Mouse (Mus musculus): Measurements from ENCODE around the gene Klf1. TPM values are rescaled to one million over a fixed set of nuclear protein-coding genes. Genes with fewer than 3 reads are reported as not detected.

The Klf1 gene
- total RNA-seq, 2 experiments from 2014 or later: not detected

Small RNAs within 50 kb of the gene (microRNA-seq; reads per million reads assigned to microRNA genes)
- gene Gm24197 (3.7 to 6.1 reads per million in 2 experiments), gene Mir7069 (12.4 to 12.5 reads per million in 2 experiments)

Other genes starting within 250 kb of the Klf1 start
- 10 to 100 TPM; 12.6 to 14.8 TPM for gene Ier2, start 239.1 kb upstream of the Klf1 start, total RNA-seq (2021)
- gene Trmt1, start 215.6 kb upstream of the Klf1 start, total RNA-seq (2021): 10 to 100 TPM; 89.3 to 96.7 TPM
- gene Nacc1, start 214.1 kb upstream of the Klf1 start, total RNA-seq (2021): 10 to 100 TPM; 90.2 to 91.9 TPM
- gene Lyl1, start 200.5 kb upstream of the Klf1 start, total RNA-seq (2021): 1 to 10 TPM; 2.7 to 4.3 TPM
- gene G430095P16Rik, start 178.9 kb upstream of the Klf1 start, total RNA-seq (2021): not detected
- gene Nfix, start 101.6 kb upstream of the Klf1 start, total RNA-seq (2021): 100 to 1,000 TPM; 402 to 429 TPM
- 1 to 10 TPM; 8.0 to 9.6 TPM for gene Dand5, start 79.1 kb upstream of the Klf1 start, total RNA-seq (2021)
- gene Gadd45gip1, start 70.4 kb upstream of the Klf1 start, total RNA-seq (2021): 10 to 100 TPM; 23.4 to 23.6 TPM
- gene Rad23a, start 61.3 kb upstream of the Klf1 start, total RNA-seq (2021): 10 to 100 TPM; 59.5 to 72.0 TPM
- 100 to 1,000 TPM; 495 to 553 TPM for gene Calr, start 55.0 kb upstream of the Klf1 start, total RNA-seq (2021)
- 10 to 100 TPM; 50.1 to 51.6 TPM for gene Farsa, start 44.9 kb upstream of the Klf1 start, total RNA-seq (2021)
- gene Syce2, start 29.8 kb upstream of the Klf1 start, total RNA-seq (2021): 10 to 100 TPM; 11.5 to 13.4 TPM
- 10 to 100 TPM; 36.5 to 38.9 TPM for gene Gcdh, start 8.0 kb upstream of the Klf1 start, total RNA-seq (2021)
- gene Dnase2a, start 6.6 kb downstream of the Klf1 start, total RNA-seq (2021): 1 to 10 TPM; 2.9 TPM
- 100 to 1,000 TPM; 139 to 146 TPM for gene Mast1, start 35.4 kb downstream of the Klf1 start, total RNA-seq (2021)
- 1 to 10 TPM; 1.6 to 2.1 TPM for gene Rtbdn, start 45.1 kb downstream of the Klf1 start, total RNA-seq (2021)
- gene Gm49661, start 67.5 kb downstream of the Klf1 start, total RNA-seq (2021): not detected
- gene Prdx2, start 67.7 kb downstream of the Klf1 start, total RNA-seq (2021): 100 to 1,000 TPM; 402 to 429 TPM
- gene Rnaseh2a, start 67.8 kb downstream of the Klf1 start, total RNA-seq (2021): 10 to 100 TPM; 38.1 to 52.0 TPM
- gene Junb, start 76.8 kb downstream of the Klf1 start, total RNA-seq (2021): 10 to 100 TPM; 51.5 to 65.4 TPM
- gene Hook2, start 88.7 kb downstream of the Klf1 start, total RNA-seq (2021): 1 to 10 TPM; 7.5 to 8.1 TPM
- not detected for gene Best2, start 112.6 kb downstream of the Klf1 start, total RNA-seq (2021)
- 100 to 1,000 TPM; 116 to 117 TPM for gene Asna1, start 123.4 kb downstream of the Klf1 start, total RNA-seq (2021)
- 100 to 1,000 TPM; 128 to 146 TPM for gene Trir, start 124.9 kb downstream of the Klf1 start, total RNA-seq (2021)
- gene Tnpo2, start 135.0 kb downstream of the Klf1 start, total RNA-seq (2021): 100 to 1,000 TPM; 165 to 171 TPM
- gene Fbxw9, start 158.1 kb downstream of the Klf1 start, total RNA-seq (2021): 10 to 100 TPM; 38.3 to 39.9 TPM
- not detected for gene Gm5741, start 166.1 kb downstream of the Klf1 start, total RNA-seq (2021)
- 10 to 100 TPM; 57.9 to 67.6 TPM for gene Dhps, start 169.8 kb downstream of the Klf1 start, total RNA-seq (2021)
- 10 to 100 TPM; 52.7 to 53.5 TPM for gene Wdr83os, start 178.8 kb downstream of the Klf1 start, total RNA-seq (2021)
- 10 to 100 TPM; 27.5 to 36.1 TPM for gene Wdr83, start 179.4 kb downstream of the Klf1 start, total RNA-seq (2021)
- 10 to 100 TPM; 42.6 to 42.9 TPM for gene Man2b1, start 181.3 kb downstream of the Klf1 start, total RNA-seq (2021)
- 1 to 10 TPM; 5.8 to 6.0 TPM for gene Zfp791, start 221.2 kb downstream of the Klf1 start, total RNA-seq (2021)
- gene Cks1brt, start 250.0 kb downstream of the Klf1 start, total RNA-seq (2021): not detected